18 mouse cellular contexts compared by ENCODE assay signal in the genomic region with DNA sequence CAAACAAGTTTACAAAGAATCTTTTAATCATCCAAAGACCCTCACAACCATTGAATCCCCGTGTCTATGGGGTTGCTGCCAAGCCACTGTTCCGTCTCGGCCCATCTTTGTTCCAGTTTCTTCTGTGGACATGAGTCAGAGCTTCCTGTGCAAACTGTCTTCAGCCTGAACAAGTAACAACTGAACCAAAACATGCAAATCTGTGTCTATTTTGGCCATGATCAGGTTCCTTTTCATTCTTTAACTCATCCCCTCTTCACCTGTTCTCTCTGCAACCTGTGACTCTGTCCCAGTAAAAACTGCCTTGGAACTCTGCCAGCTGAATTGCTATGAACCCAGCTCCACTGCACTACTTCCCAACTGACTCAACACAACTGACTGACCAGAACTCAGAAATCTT.
A peak's percentile ranks its signal among the peaks of the same experiment; 100 is the strongest.
DNase-seq lines count a peak whose midpoint lies in the region; ATAC-seq lines count a peak whose summit lies in the region.
"Had no signal": no experiment of that assay in that cellular context is flagged by ENCODE, and none has a peak within 500 bp of the region (broad histone marks: within the 10 kb centered on the region; RNA-seq: fewer than 3 reads in every experiment).

No protein-coding gene starts in this region.

- no peak for DNase-seq in frontal cortex, postnatal 14 days (ENCODE audit: low spot score in 2 of 2)
- peak; percentile 6 for DNase-seq in kidney, postnatal 14 days
- no peak for DNase-seq in kidney, postnatal 10 days
- peak; percentile 12 for DNase-seq in 416B (ENCODE audit: low read depth)
- DNase-seq in Muller cell, postnatal 12 days (ENCODE audit: inconsistent ontology term) = peak; percentile 61
- no peak for DNase-seq in spleen, postnatal 4 days (ENCODE audit: low spot score in 2 of 2)
- DNase-seq: adrenal gland, adult 8-10 months; adrenal gland, postnatal 25 days; cerebellum, adult 11-12 months; cerebellum, adult 8-10 months; cerebellum, postnatal 36 days; embryo, embryonic 11 days; gastrocnemius, postnatal 10 days; heart, adult 11 months had no signal

- peak; percentile 50; the same call in 1 of the 2 replicates for ATAC-seq in frontal cortex, adult (ENCODE audit: low TSS enrichment)
- ATAC-seq in CD4-positive, CD25-positive, alpha-beta regulatory T cell, adult 4 months = no peak
- ATAC-seq: activated CD4-positive, CD25-positive, alpha-beta regulatory T cell, adult 4 months; forebrain, embryonic 15.5 days had no signal

Comparison
In these comparisons a context has a peak if more than half of its experiments do, and no peak if none do; other contexts are left out.
1. DNase-seq: peak in kidney, postnatal 14 days (single experiment), 416B (single experiment) and Muller cell, postnatal 12 days (single experiment); none in frontal cortex, postnatal 14 days (0 of 2), kidney, postnatal 10 days (single experiment) and spleen, postnatal 4 days (0 of 2).